Mouse (Mus musculus): ENCODE measurements at regions not wholly inside any gene's neighbourhood (a gene's known extent, or its start where the extent isn't known, plus 50 kb on each side); places are given as distances from the start of the nearest gene placed in this dataset.

- TF ChIP-seq CTCF (IDR thresholded peaks at IDR 0.05): no peak
- no peak for TF ChIP-seq POLR2A (IDR thresholded peaks at IDR 0.05; ENCODE audit: insufficient read depth, low read depth, low read length)
These were observed 564.8 kb downstream of the Arl4a start for GRCm38 (mm10) chr12:39472984-39473383.
